Mouse (Mus musculus) MEL-GATA-1-ER (cell line): ENCODE data around the gene Neurl1a.
A peak's percentile ranks its signal among the peaks of the same experiment; 100 is the strongest.

Experiments used
- DNase-seq: peaks from one replicate; pipeline ENCODE4 v3.0.0-alpha.2; 2012; ENCODE audit warnings: low read depth; ENCODE audit errors: extremely low read depth

Neurl1a gene

GRCm38 (mm10) chr19:47242227-47242626, 63.6 kb downstream of the Neurl1a start:
- DNase-seq = no peak

DNA sequence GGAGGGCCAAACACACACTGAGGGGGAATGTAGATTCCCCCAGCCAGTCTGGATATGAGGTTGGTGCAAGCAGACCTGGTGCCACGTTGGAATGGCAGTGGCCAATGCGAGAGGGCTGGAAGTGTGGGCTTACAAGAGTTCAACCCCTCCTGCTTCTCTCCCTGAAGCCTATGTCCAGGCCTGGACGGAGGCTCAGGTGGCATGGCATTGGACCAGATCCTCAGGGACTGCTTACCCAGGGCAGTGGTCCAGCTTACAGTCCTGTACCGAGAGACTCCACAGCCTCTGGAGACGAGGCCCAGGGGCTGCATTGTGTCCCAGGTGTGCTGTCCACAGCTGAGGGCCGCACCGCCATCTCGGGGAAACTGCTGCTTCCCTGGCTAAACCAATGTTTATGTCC, 66.9 kb downstream of the Neurl1a start:
- no peak for DNase-seq

DNA sequence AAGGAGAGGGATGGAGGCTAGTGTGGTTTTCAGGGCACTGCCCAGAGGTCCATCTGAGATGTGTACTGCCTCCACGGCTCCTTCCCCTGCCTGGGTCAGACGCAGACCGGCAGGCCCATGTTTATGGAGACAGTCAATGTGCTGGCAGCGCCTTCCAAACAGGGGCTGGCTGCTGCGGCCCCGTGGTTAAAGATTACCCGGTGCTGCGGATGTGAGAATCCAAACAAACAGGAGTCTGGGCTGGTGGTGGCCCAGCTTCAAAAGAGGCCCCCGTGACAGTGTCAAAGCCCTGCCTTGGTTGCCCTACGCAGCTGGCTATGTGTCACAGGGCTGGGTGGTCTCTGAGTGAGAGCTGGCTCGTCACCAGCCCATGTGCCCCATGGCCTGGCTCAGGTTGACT, 69.2 kb downstream of the Neurl1a start:
- no peak for DNase-seq

- DNase-seq = no peak
Observed at GRCm38 (mm10) chr19:47248296-47248695, 69.7 kb downstream of the Neurl1a start.

DNA sequence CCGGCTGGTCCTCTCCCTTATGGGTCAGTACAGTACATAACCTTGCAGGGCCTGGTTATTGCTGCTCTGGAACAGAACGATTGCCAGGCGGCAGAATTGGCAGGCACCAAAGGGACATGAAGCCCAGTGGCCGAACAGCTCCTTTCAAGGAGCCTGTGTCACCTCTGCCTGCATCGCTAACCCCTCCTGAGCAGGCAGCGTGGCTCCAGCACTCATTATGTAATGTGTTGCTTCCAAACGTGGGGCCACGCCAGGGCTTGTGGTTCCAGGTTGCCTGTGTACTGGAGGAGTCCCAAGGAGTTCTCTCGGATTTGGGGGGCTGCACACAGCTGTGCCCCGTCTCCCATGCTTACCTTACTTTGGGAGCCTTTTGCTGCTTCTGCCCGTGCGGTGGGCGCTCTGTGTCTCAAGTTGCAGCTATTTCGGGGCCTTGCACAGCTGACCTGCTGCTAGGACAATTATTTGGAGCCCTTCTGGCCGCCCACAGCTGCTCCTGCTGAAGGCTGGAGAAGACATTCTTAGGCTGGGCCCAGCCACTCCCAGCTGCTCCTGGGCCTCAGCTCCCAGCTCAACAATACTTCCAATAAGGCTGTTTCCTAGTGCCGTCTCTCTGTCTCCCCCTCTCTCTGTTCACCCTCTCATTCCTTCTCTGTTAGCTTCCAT, 70.4 kb downstream of the Neurl1a start:
- DNase-seq = no peak

- DNase-seq = no peak
Observed at GRCm38 (mm10) chr19:47250931-47251330, 72.3 kb downstream of the Neurl1a start.

GRCm38 (mm10) chr19:47253053-47253628, 74.5 kb downstream of the Neurl1a start:
- no peak for DNase-seq

GRCm38 (mm10) chr19:47255036-47255435, 76.4 kb downstream of the Neurl1a start:
- no peak for DNase-seq

- DNase-seq = peak; percentile 15
Observed at GRCm38 (mm10) chr19:47255919-47256318, 77.3 kb downstream of the Neurl1a start.

GRCm38 (mm10) chr19:47259581-47259980, 81.0 kb downstream of the Neurl1a start:
- no peak for DNase-seq

- DNase-seq = no peak
Observed at GRCm38 (mm10) chr19:47261196-47261595, 82.6 kb downstream of the Neurl1a start.

DNA sequence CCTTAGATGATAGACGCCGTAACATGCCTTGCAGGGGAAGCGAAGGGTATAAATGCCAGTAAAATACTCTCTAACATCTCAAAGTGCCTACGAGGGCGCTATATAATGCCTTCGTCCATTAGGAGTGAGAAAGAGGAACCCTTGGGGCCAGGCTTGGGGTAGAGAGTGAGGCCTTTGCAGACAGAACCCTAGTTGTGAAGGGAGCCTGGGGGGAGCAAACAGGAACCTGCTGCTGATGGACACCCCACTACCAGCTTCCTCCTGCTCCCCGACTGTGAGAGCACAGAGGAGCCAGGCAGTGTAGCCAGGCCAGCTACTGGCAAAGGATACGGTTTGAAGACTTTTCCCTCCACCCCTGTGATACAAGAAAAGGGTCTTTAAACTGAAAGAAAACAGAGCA, 85.0 kb downstream of the Neurl1a start:
- no peak for DNase-seq

DNA sequence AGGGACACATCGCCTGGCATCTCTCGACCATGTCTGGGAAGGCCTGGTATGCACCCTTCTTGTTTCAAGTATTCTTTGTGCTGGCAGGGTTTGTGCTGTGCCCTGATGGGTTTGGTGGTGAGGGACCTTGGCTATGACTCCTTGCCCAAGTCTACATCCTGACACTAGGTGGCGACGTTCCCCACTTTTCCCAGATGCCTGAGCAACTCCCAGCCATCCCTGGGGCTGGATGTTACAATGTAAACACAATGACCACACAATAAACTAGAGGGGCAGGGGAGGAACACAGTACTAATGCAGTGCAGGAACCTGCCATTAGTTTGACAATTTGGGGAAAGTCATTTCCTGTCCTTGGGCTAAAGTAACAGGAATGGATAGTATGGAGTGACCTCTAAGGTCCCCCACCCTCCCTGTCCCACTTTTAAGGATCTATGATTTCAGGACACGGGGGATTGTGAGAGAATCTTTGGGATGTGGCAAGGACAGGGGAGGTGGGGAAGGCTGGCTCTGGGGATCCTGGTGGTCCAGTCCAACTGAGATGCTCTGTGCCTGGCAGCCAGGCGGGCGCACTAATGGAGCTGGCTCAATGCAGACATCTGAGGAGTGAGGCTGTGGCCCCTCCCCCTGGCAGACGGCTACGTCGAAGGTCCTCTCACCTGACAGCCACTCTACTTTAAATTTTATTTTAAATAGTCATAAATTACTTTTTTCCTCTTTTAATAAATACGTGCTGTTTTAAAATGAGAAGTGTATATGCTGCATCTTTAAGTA, 85.9 kb downstream of the Neurl1a start:
- DNase-seq = peak; percentile 12

DNA sequence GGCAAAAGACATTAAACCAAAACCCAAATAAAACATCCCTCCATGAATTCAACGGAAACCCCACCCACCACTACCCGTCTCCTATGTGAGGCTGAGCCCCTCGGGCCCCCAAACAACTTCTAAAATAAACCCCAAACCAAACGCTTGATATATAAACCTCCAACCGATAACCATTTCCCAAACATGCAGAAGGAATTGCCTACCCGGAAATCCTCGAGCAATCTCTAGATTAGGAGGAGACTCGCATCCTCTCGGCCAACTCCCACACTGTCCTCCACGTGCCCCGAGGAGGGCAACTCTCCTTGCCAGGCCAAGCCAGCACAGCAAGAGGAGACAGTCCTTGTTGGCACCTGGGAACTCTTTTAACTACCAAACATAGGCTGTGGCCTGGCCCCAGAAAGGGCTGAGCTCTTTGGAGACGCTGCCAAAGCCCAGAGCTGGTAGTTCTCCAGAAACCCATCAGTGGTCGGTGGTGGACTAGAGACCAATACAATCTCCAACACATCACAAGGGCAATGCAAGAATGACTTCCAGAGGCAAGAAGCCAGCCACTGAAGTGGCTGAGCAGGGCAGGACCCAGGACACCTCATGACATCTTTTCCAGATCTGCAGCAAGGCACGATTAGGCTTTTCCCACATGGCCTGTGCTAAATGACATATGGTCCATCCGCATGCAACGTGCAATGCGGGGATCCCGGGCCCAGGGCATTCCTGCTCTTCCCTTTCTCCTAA, 87.6 kb downstream of the Neurl1a start:
- no peak for DNase-seq

DNA sequence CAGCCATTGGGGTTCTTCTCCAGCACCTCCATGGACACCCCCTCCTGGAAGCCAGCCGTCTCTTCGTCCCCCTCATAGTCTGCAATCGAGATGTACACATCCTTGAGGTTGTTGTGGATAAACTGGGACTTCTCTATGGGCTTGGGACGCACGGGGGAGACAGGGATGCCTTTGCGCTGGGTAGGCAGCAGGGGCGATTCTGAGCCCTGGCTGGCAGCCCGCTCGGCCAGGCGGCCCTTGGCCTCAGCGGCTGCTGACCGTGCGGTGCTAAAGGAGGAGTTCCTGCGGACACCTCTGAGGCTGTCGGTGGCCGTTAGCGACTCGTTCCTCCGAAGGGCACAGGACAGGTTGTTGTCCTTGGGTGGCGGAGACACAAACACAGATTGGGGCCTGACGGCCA, 88.4 kb downstream of the Neurl1a start:
- DNase-seq = no peak

GRCm38 (mm10) chr19:47269729-47270128, 91.1 kb downstream of the Neurl1a start:
- no peak for DNase-seq

- no peak for DNase-seq
Observed at GRCm38 (mm10) chr19:47270520-47270919, 91.9 kb downstream of the Neurl1a start.

GRCm38 (mm10) chr19:47276730-47277129, 98.1 kb downstream of the Neurl1a start:
- DNase-seq = no peak

DNA sequence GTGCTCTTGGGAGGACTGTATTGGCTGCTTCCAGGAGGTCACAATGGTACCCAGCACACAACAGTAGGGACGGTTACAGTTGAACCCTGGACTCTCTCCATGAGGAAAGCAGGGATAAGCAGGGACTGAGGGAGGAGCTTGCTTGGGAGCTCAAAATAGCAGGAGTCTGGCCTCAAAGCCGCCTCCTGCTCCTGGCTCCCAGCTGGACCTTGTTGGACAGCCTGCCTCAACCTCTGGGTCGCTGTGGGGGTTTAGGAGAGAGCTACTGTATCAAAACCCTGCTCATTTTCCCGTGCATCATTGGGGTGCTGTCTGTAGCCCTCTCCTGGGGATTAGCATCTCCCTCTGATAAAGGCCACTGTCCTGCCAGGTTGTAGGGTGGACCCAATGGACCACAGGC, 100.8 kb downstream of the Neurl1a start:
- DNase-seq = no peak

- no peak for DNase-seq
Observed at GRCm38 (mm10) chr19:47279788-47280532, 101.3 kb downstream of the Neurl1a start.

GRCm38 (mm10) chr19:47280894-47281293, 102.3 kb downstream of the Neurl1a start:
- DNase-seq = no peak
